Comparison of ENCODE assay signal across 8 mouse cellular contexts in genomic region chr11:75134485-75135068, GRCm38 (mm10). TPM values are rescaled to one million over a fixed set of nuclear protein-coding genes. Genes with fewer than 3 reads are reported as not detected.
DNase-seq lines count a peak whose midpoint lies in the region; ATAC-seq and TF ChIP-seq lines count a peak whose summit lies in the region.

No protein-coding gene starts in this region.

- no peaks in the 10 kb centered on the region for H3K27me3 ChIP-seq in heart, embryonic 11.5 days (ENCODE audit: control insufficient read depth, insufficient read depth, low read length)
- H3K27me3 ChIP-seq in kidney, postnatal 0 days (ENCODE audit: insufficient read depth, low read length): no peaks in the 10 kb centered on the region

- H3K9me3 ChIP-seq in heart, embryonic 11.5 days (replicated peaks; ENCODE audit: control insufficient read depth, low read length): no peaks in the 10 kb centered on the region
- no peaks in the 10 kb centered on the region for H3K9me3 ChIP-seq in kidney, postnatal 0 days (replicated peaks; ENCODE audit: low read length)

- H3K4me3 ChIP-seq in heart, embryonic 11.5 days (ENCODE audit: low read depth, low read length): no peak overlapping the region
- no peak overlapping the region for H3K4me3 ChIP-seq in kidney, postnatal 0 days (replicated peaks; ENCODE audit: low read depth, low read length)

- intact Hi-C loops in heart, postnatal 10 days (cut with DNase I): loop anchor here (5.0 kb wide), 2 partner anchors 33 to 82 kb away; partner anchors contain the start of gene Hic1

- no peak overlapping the region for H3K4me2 ChIP-seq in heart, embryonic 11.5 days
- no peak overlapping the region for H3K4me2 ChIP-seq in kidney, postnatal 0 days (ENCODE audit: low read length)

- TF ChIP-seq CTCF in kidney, postnatal 0 days (IDR thresholded peaks at IDR 0.05; ENCODE audit: low read depth): no peak

- H3K27ac ChIP-seq in heart, embryonic 11.5 days (ENCODE audit: low read depth, low read length): peak overlapping the region; percentile 51
- peak overlapping the region; percentile 81 for H3K27ac ChIP-seq in kidney, postnatal 0 days

- no peak for DNase-seq in heart, postnatal 10 days
- DNase-seq in testis, postnatal 14 days (ENCODE audit: low spot score): peak; percentile 36
- no peak for DNase-seq in testis, postnatal 10 days (ENCODE audit: low spot score)
- peak; percentile 56 for DNase-seq in kidney, postnatal 0 days (ENCODE audit: low spot score)
- DNase-seq in ovary, postnatal 36 days (ENCODE audit: low spot score): no peak
- DNase-seq in right cerebral cortex, postnatal 14 days: no peak
- no peak for DNase-seq in cerebellum, postnatal 36 days

- WGBS in heart, embryonic 11.5 days (ENCODE audit: insufficient replicate concordance): 61% methylated on average over 5 of the region's 5 CpGs
- 41% methylated on average over 5 of the region's 5 CpGs for WGBS in kidney, postnatal 0 days

- peaks cover 42% of the 10 kb centered on the region for H3K4me1 ChIP-seq in heart, embryonic 11.5 days (ENCODE audit: control insufficient read depth, insufficient read depth, low read length)
- peaks cover 38% of the 10 kb centered on the region for H3K4me1 ChIP-seq in kidney, postnatal 0 days (replicated peaks; ENCODE audit: insufficient read depth, low read length)

- no peaks in the 10 kb centered on the region for H3K36me3 ChIP-seq in heart, embryonic 11.5 days (ENCODE audit: control insufficient read depth, insufficient read depth, low read length)
- H3K36me3 ChIP-seq in kidney, postnatal 0 days (ENCODE audit: insufficient read depth, low read length): no peaks in the 10 kb centered on the region

- no peak for ATAC-seq in heart, embryonic 11.5 days (replicated peaks; ENCODE audit: insufficient number of reproducible peaks, low FRiP score, low TSS enrichment)
- ATAC-seq in kidney, postnatal 0 days (replicated peaks; ENCODE audit: low FRiP score, low read depth): no peak

- H3K9ac ChIP-seq in heart, embryonic 11.5 days (ENCODE audit: low read depth, low read length): no peak overlapping the region
- H3K9ac ChIP-seq in kidney, postnatal 0 days (ENCODE audit: low read depth, low read length): 0 out of 2 replicates have a peak overlapping the region, but pooled peaks have one; percentile 3

RNA-seq across cellular contexts. Expression of gene Hic1, which starts 34.7 kb away (rescaled TPM):
- polyA plus RNA-seq in heart, embryonic 11.5 days (2014; fragmentation: Nextera tagmentation; extraction: Ambion mirVana): 2.5 and 3.0 TPM in 2 replicates
- total RNA-seq in heart, postnatal 10 days (2021): 10 to 100 TPM; 36.3 to 48.5 TPM
- 18.5 and 26.9 TPM in 2 replicates for polyA plus RNA-seq in kidney, postnatal 0 days (2015; fragmentation: Nextera tagmentation; extraction: Ambion mirVana)

RNA-seq across cellular contexts. Expression of gene Ovca2, which starts 44.1 kb away (rescaled TPM):
- polyA plus RNA-seq in heart, embryonic 11.5 days (2014; fragmentation: Nextera tagmentation; extraction: Ambion mirVana): 23.4 and 24.6 TPM in 2 replicates
- total RNA-seq in heart, postnatal 10 days (2021): 1 to 10 TPM; 7.8 to 9.5 TPM
- 26.6 and 28.3 TPM in 2 replicates for polyA plus RNA-seq in kidney, postnatal 0 days (2015; fragmentation: Nextera tagmentation; extraction: Ambion mirVana)

RNA-seq across cellular contexts. Expression of gene Dph1, which starts 56.5 kb away (rescaled TPM):
- 16.5 and 21.0 TPM in 2 replicates for polyA plus RNA-seq in heart, embryonic 11.5 days (2014; fragmentation: Nextera tagmentation; extraction: Ambion mirVana)
- 10 to 100 TPM; 13.9 to 15.6 TPM for total RNA-seq in heart, postnatal 10 days (2021)
- 26.3 TPM in 2 replicates for polyA plus RNA-seq in kidney, postnatal 0 days (2015; fragmentation: Nextera tagmentation; extraction: Ambion mirVana)

RNA-seq across cellular contexts. Expression of gene Rtn4rl1, which starts 59.0 kb away (rescaled TPM):
- polyA plus RNA-seq in heart, embryonic 11.5 days (2014; fragmentation: Nextera tagmentation; extraction: Ambion mirVana): 12.7 and 16.8 TPM in 2 replicates
- total RNA-seq in heart, postnatal 10 days (2021): 10 to 100 TPM; 13.9 to 21.4 TPM
- polyA plus RNA-seq in kidney, postnatal 0 days (2015; fragmentation: Nextera tagmentation; extraction: Ambion mirVana): 4.2 and 4.6 TPM in 2 replicates

Comparison
In these comparisons a context has a peak if more than half of its experiments do, and no peak if none do; other contexts are left out.
1. DNase-seq: peak in testis, postnatal 14 days (single experiment) and kidney, postnatal 0 days (single experiment); none in heart, postnatal 10 days (0 of 2), testis, postnatal 10 days (single experiment), ovary, postnatal 36 days (single experiment), right cerebral cortex, postnatal 14 days (single experiment) and cerebellum, postnatal 36 days (0 of 2).